Mouse (Mus musculus) liver, embryonic 12.5 days (tissue): Measurements from ENCODE around the gene Ctnna3. TPM values are rescaled to one million over a fixed set of nuclear protein-coding genes. Genes with fewer than 3 reads are reported as not detected.
"Not testable (repeated sequence)": the region's sequence is repeated elsewhere in the genome, so short reads cannot be mapped to it uniquely, and the experiment has no call there.

Experiments used
- ATAC-seq: fragments of 200-750 bp; cut with Nextera tagmentation; 2 replicates; pipeline ENCODE4 v1.8.0; 2017; ENCODE audit warnings: moderate number of reproducible peaks, mild to moderate bottlenecking, moderate library complexity
- H3K27ac ChIP-seq: fragments of 300-500 bp; sonication (generic); 2 replicates; pipeline ENCODE4 v1.5.1; 2016; ENCODE audit warnings: mild to moderate bottlenecking
- H3K27me3 ChIP-seq: fragments of 300-500 bp; sonication (generic); replicated peaks from 2 replicates; pipeline ENCODE4 v1.6.1; 2016; ENCODE audit warnings: mild to moderate bottlenecking, moderate library complexity
- H3K36me3 ChIP-seq: fragments of 300-500 bp; sonication (generic); 2 replicates; pipeline ENCODE4 v1.6.1; 2016; ENCODE audit warnings: mild to moderate bottlenecking, moderate library complexity
- H3K4me1 ChIP-seq: fragments of 300-500 bp; sonication (generic); 2 replicates; pipeline ENCODE4 v1.6.1; 2016
- H3K4me2 ChIP-seq: fragments of 300-500 bp; sonication (generic); 2 replicates; pipeline ENCODE4 v1.6.1; 2016; ENCODE audit warnings: mild to moderate bottlenecking, moderate library complexity
- H3K4me3 ChIP-seq: fragments of 300-500 bp; sonication (generic); 2 replicates; pipeline ENCODE4 v1.5.1; 2016; ENCODE audit warnings: mild to moderate bottlenecking, moderate library complexity
- H3K9ac ChIP-seq: fragments of 300-500 bp; sonication (generic); 2 replicates; pipeline ENCODE4 v1.6.1; 2016; ENCODE audit warnings: mild to moderate bottlenecking, moderate library complexity
- H3K9me3 ChIP-seq: fragments of 300-500 bp; sonication (generic); replicated peaks from 2 replicates; pipeline ENCODE4 v1.6.1; 2016; ENCODE audit warnings: mild to moderate bottlenecking, moderate library complexity
- WGBS: fragments of 180-500 bp; shearing (Covaris S2); methylation state at CpG from one replicate; pipeline ENCODE4 v1.1.7; 2016; ENCODE audit not compliant: insufficient replicate concordance; 5-methylcytosine and 5-hydroxymethylcytosine counted together
- polyA plus RNA-seq: library from polyadenylated mRNA; unstranded; fragments of >200 nt; fragmentation: Nextera tagmentation; extraction: Ambion mirVana; gene quantifications from 2 replicates; pipeline ENCODE4 v1.2.1, GENCODE M21; 2016

The Ctnna3 gene
- polyA plus RNA-seq, 1 experiment from 2014 or later: 0.05 TPM

- ATAC-seq: no peak
- Histone ChIP-seq H3K4me3 (peak overlapping the region; percentile 86), H3K9ac (peak overlapping the region; percentile 64), H3K9me3 (no peaks in the 10 kb centered on the region), H3K4me1 (peaks cover 42% of the 10 kb centered on the region), H3K4me2 (peak overlapping the region; percentile 78), H3K36me3 (no peaks in the 10 kb centered on the region), H3K27ac (no peak overlapping the region), H3K27me3 (no peaks in the 10 kb centered on the region)
- WGBS: 18% methylated on average over 19 of the region's 19 CpGs
Measured at GRCm38 (mm10) chr10:63428243-63429022, 1.5 kb upstream of the Ctnna3 start.

- peak overlapping the region; percentile 64 for H3K9ac ChIP-seq
- 5% methylated on average over 11 of the region's 11 CpGs for WGBS
- no peak for ATAC-seq
- H3K36me3 ChIP-seq: no peaks in the 10 kb centered on the region
- H3K27ac ChIP-seq: no peak overlapping the region
- H3K4me2 ChIP-seq: peak overlapping the region; percentile 78
- no peaks in the 10 kb centered on the region for H3K27me3 ChIP-seq
- peaks cover 37% of the 10 kb centered on the region for H3K4me1 ChIP-seq
- no peaks in the 10 kb centered on the region for H3K9me3 ChIP-seq
- peak overlapping the region; percentile 86 for H3K4me3 ChIP-seq
Measured at GRCm38 (mm10) chr10:63429023-63429340, 916 bp upstream of the Ctnna3 start.

GRCm38 (mm10) chr10:63429380-63429779 is 518 bp upstream of the Ctnna3 start:
- H3K4me1 ChIP-seq: peaks cover 33% of the 10 kb centered on the region
- peak overlapping the region; percentile 78 for H3K4me2 ChIP-seq
- peak overlapping the region; percentile 86 for H3K9ac ChIP-seq
- WGBS: under 1% methylated on average over 34 of the region's 34 CpGs
- H3K36me3 ChIP-seq: no peaks in the 10 kb centered on the region
- ATAC-seq: peak; percentile 85
- peak overlapping the region; percentile 85 for H3K27ac ChIP-seq
- peak overlapping the region; percentile 86 for H3K4me3 ChIP-seq
- H3K9me3 ChIP-seq: no peaks in the 10 kb centered on the region
- no peaks in the 10 kb centered on the region for H3K27me3 ChIP-seq

GRCm38 (mm10) chr10:63431221-63431736 is 1.4 kb downstream of the Ctnna3 start:
- Histone ChIP-seq H3K27ac (no peak overlapping the region), H3K4me3 (no peak overlapping the region), H3K4me1 (peaks cover 30% of the 10 kb centered on the region), H3K4me2 (no peak overlapping the region), H3K9me3 (no peaks in the 10 kb centered on the region), H3K36me3 (no peaks in the 10 kb centered on the region), H3K9ac (no peak overlapping the region), H3K27me3 (no peaks in the 10 kb centered on the region)
- 80% methylated on average over 7 of the region's 7 CpGs for WGBS
- no peak for ATAC-seq

GRCm38 (mm10) chr10:63432099-63432498 is 2.2 kb downstream of the Ctnna3 start:
- Histone ChIP-seq H3K4me1 (peaks cover 30% of the 10 kb centered on the region), H3K4me3 (no peak overlapping the region), H3K36me3 (no peaks in the 10 kb centered on the region), H3K27me3 (no peaks in the 10 kb centered on the region), H3K27ac (no peak overlapping the region), H3K9me3 (no peaks in the 10 kb centered on the region), H3K4me2 (no peak overlapping the region), H3K9ac (no peak overlapping the region)
- ATAC-seq: no peak
- 73% methylated on average over 8 of the region's 8 CpGs for WGBS

GRCm38 (mm10) chr10:63432887-63433286 is 3.0 kb downstream of the Ctnna3 start:
- no peak overlapping the region for H3K4me3 ChIP-seq
- ATAC-seq: no peak
- H3K9ac ChIP-seq: no peak overlapping the region
- H3K27me3 ChIP-seq: no peaks in the 10 kb centered on the region
- H3K36me3 ChIP-seq: no peaks in the 10 kb centered on the region
- H3K27ac ChIP-seq: no peak overlapping the region
- no peak overlapping the region for H3K4me2 ChIP-seq
- WGBS: 22% methylated on average over 2 of the region's 2 CpGs
- peaks cover 30% of the 10 kb centered on the region for H3K4me1 ChIP-seq
- no peaks in the 10 kb centered on the region for H3K9me3 ChIP-seq

- no peak overlapping the region for H3K4me2 ChIP-seq
Measured at GRCm38 (mm10) chr10:63438736-63439262, 8.9 kb downstream of the Ctnna3 start.

GRCm38 (mm10) chr10:63439694-63440228 is 9.9 kb downstream of the Ctnna3 start:
- H3K27ac ChIP-seq: no peak overlapping the region
- no peaks in the 10 kb centered on the region for H3K36me3 ChIP-seq
- ATAC-seq: no peak
- H3K4me1 ChIP-seq: no peaks in the 10 kb centered on the region
- WGBS: 43% methylated on average over 7 of the region's 7 CpGs
- H3K4me3 ChIP-seq: no peak overlapping the region
- H3K4me2 ChIP-seq: no peak overlapping the region
- H3K9ac ChIP-seq: no peak overlapping the region
- no peaks in the 10 kb centered on the region; the same call in 1 of the 2 replicates for H3K9me3 ChIP-seq
- H3K27me3 ChIP-seq: no peaks in the 10 kb centered on the region

More at GRCm38 (mm10) chr10:63438736-63439262, 8.9 kb downstream of the Ctnna3 start:
- H3K4me3 ChIP-seq: no peak overlapping the region
- H3K27me3 ChIP-seq: no peaks in the 10 kb centered on the region
- no peaks in the 10 kb centered on the region for H3K9me3 ChIP-seq
- no peak overlapping the region for H3K27ac ChIP-seq
- ATAC-seq: no peak
- H3K4me1 ChIP-seq: no peaks in the 10 kb centered on the region
- H3K9ac ChIP-seq: no peak overlapping the region
- H3K36me3 ChIP-seq: no peaks in the 10 kb centered on the region

GRCm38 (mm10) chr10:63444602-63445387 is 14.9 kb downstream of the Ctnna3 start:
- not testable (repeated sequence) for H3K4me1 ChIP-seq, H3K36me3 ChIP-seq, H3K9ac ChIP-seq, H3K27me3 ChIP-seq, H3K4me3 ChIP-seq, H3K9me3 ChIP-seq
- 59% methylated on average over 13 of the region's 13 CpGs for WGBS
- Histone ChIP-seq H3K4me2 (0 out of 2 replicates have a peak overlapping the region, but pooled peaks have one; percentile 1), H3K27ac (peak overlapping the region; percentile 73; the same call in 1 of the 2 replicates)
- peak; percentile 92 for ATAC-seq

GRCm38 (mm10) chr10:63453926-63454325 is 24.0 kb downstream of the Ctnna3 start:
- 58% methylated on average over 4 of the region's 4 CpGs for WGBS
- no peak for ATAC-seq
- H3K9me3 ChIP-seq: no peaks in the 10 kb centered on the region
- H3K27me3 ChIP-seq: no peaks in the 10 kb centered on the region
- no peak overlapping the region for H3K27ac ChIP-seq
- no peak overlapping the region for H3K4me3 ChIP-seq
- H3K4me2 ChIP-seq: no peak overlapping the region
- H3K4me1 ChIP-seq: no peaks in the 10 kb centered on the region
- no peaks in the 10 kb centered on the region for H3K36me3 ChIP-seq
- H3K9ac ChIP-seq: no peak overlapping the region

- no peak overlapping the region for H3K4me2 ChIP-seq
- no peaks in the 10 kb centered on the region for H3K36me3 ChIP-seq
- 51% methylated on average over 8 of the region's 8 CpGs for WGBS
- no peak overlapping the region for H3K4me3 ChIP-seq
- H3K4me1 ChIP-seq: no peaks in the 10 kb centered on the region
- H3K27ac ChIP-seq: no peak overlapping the region
- H3K9me3 ChIP-seq: no peaks in the 10 kb centered on the region
- H3K27me3 ChIP-seq: no peaks in the 10 kb centered on the region
- no peak overlapping the region for H3K9ac ChIP-seq
- ATAC-seq: no peak
Measured at GRCm38 (mm10) chr10:63455110-63455878, 25.4 kb downstream of the Ctnna3 start.
